Mouse (Mus musculus): Measurements from ENCODE around the gene Tmem132d. TPM values are rescaled to one million over a fixed set of nuclear protein-coding genes. Genes with fewer than 3 reads are reported as not detected.

Tmem132d gene
- polyA plus RNA-seq, 1 experiment from 2014 or later = 2.1 TPM

GRCm38 (mm10) chr5:128444876-128445275 is 12.0 kb upstream of the Tmem132d start:
- DNase-seq (ENCODE audit: low spot score) (no peak), ATAC-seq (ENCODE audit: insufficient read depth, low FRiP score, low TSS enrichment) (no peak)
- H3K36me3 ChIP-seq (ENCODE audit: control insufficient read depth, insufficient read depth, low read length) = no peaks in the 10 kb centered on the region
- 10% methylated on average over 6 of the region's 6 CpGs for WGBS
- H3K27me3 ChIP-seq (ENCODE audit: control insufficient read depth, insufficient read depth, low read length) = peaks cover 26% of the 10 kb centered on the region
- H3K4me3 ChIP-seq (ENCODE audit: low read depth, low read length) = no peak overlapping the region
- no peaks in the 10 kb centered on the region for H3K9me3 ChIP-seq (ENCODE audit: control insufficient read depth, low read length)
- H3K27ac ChIP-seq (ENCODE audit: low read depth, low read length) = no peak overlapping the region
- no peaks in the 10 kb centered on the region for H3K4me1 ChIP-seq (ENCODE audit: control insufficient read depth, insufficient read depth, low read length)
- no peak overlapping the region for H3K4me2 ChIP-seq (ENCODE audit: low read depth)
- no peak overlapping the region for H3K9ac ChIP-seq (ENCODE audit: low read length)

GRCm38 (mm10) chr5:128443848-128444247 is 11.0 kb upstream of the Tmem132d start:
- WGBS = 42% methylated on average over 4 of the region's 4 CpGs
- H3K27ac ChIP-seq (ENCODE audit: low read depth, low read length) = no peak overlapping the region
- H3K27me3 ChIP-seq (ENCODE audit: control insufficient read depth, insufficient read depth, low read length) = peaks cover 26% of the 10 kb centered on the region
- H3K4me3 ChIP-seq (ENCODE audit: low read depth, low read length) = no peak overlapping the region
- peak overlapping the region; percentile 23; the same call in 1 of the 2 replicates for H3K4me2 ChIP-seq (ENCODE audit: low read depth)
- DNase-seq (ENCODE audit: low spot score) = no peak
- no peak for ATAC-seq (ENCODE audit: insufficient read depth, low FRiP score, low TSS enrichment)
- H3K36me3 ChIP-seq (ENCODE audit: control insufficient read depth, insufficient read depth, low read length) = no peaks in the 10 kb centered on the region
- no peaks in the 10 kb centered on the region for H3K4me1 ChIP-seq (ENCODE audit: control insufficient read depth, insufficient read depth, low read length)
- no peak overlapping the region for H3K9ac ChIP-seq (ENCODE audit: low read length)
- no peaks in the 10 kb centered on the region for H3K9me3 ChIP-seq (ENCODE audit: control insufficient read depth, low read length)

- Histone ChIP-seq H3K9ac (ENCODE audit: low read length) (no peak overlapping the region), H3K27me3 (ENCODE audit: control insufficient read depth, insufficient read depth, low read length) (peaks cover 26% of the 10 kb centered on the region), H3K4me1 (ENCODE audit: control insufficient read depth, insufficient read depth, low read length) (no peaks in the 10 kb centered on the region), H3K4me3 (ENCODE audit: low read depth, low read length) (no peak overlapping the region), H3K27ac (ENCODE audit: low read depth, low read length) (no peak overlapping the region), H3K4me2 (ENCODE audit: low read depth) (no peak overlapping the region), H3K36me3 (ENCODE audit: control insufficient read depth, insufficient read depth, low read length) (no peaks in the 10 kb centered on the region), H3K9me3 (ENCODE audit: control insufficient read depth, low read length) (no peaks in the 10 kb centered on the region)
- ATAC-seq (ENCODE audit: insufficient read depth, low FRiP score, low TSS enrichment) (no peak), DNase-seq (ENCODE audit: low spot score) (no peak)
- 8% methylated on average over 5 of the region's 5 CpGs for WGBS
These were observed 8.2 kb upstream of the Tmem132d start for GRCm38 (mm10) chr5:128441121-128441520.

- 0% methylated on average over 5 of the region's 5 CpGs for WGBS
- H3K27me3 ChIP-seq (ENCODE audit: control insufficient read depth, insufficient read depth, low read length) = peaks cover 21% of the 10 kb centered on the region
- no peak overlapping the region for H3K4me2 ChIP-seq (ENCODE audit: low read depth)
- DNase-seq (ENCODE audit: low spot score) (peak; percentile 85), ATAC-seq (ENCODE audit: insufficient read depth, low FRiP score, low TSS enrichment) (peak; percentile 65; the same call in 1 of the 2 replicates)
- no peaks in the 10 kb centered on the region for H3K9me3 ChIP-seq (ENCODE audit: control insufficient read depth, low read length)
- no peaks in the 10 kb centered on the region for H3K36me3 ChIP-seq (ENCODE audit: control insufficient read depth, insufficient read depth, low read length)
- H3K4me1 ChIP-seq (ENCODE audit: control insufficient read depth, insufficient read depth, low read length) = no peaks in the 10 kb centered on the region
- no peak overlapping the region for H3K4me3 ChIP-seq (ENCODE audit: low read depth, low read length)
- H3K9ac ChIP-seq (ENCODE audit: low read length) = no peak overlapping the region
- no peak overlapping the region for H3K27ac ChIP-seq (ENCODE audit: low read depth, low read length)
These were observed 7.0 kb upstream of the Tmem132d start for GRCm38 (mm10) chr5:128439828-128440227.

- 78% methylated on average over 16 of the region's 16 CpGs for WGBS
- Histone ChIP-seq H3K4me2 (ENCODE audit: low read depth) (no peak overlapping the region), H3K36me3 (ENCODE audit: control insufficient read depth, insufficient read depth, low read length) (no peaks in the 10 kb centered on the region), H3K9ac (ENCODE audit: low read length) (no peak overlapping the region), H3K9me3 (ENCODE audit: control insufficient read depth, low read length) (no peaks in the 10 kb centered on the region), H3K27ac (ENCODE audit: low read depth, low read length) (no peak overlapping the region), H3K27me3 (ENCODE audit: control insufficient read depth, insufficient read depth, low read length) (peaks cover 24% of the 10 kb centered on the region), H3K4me1 (ENCODE audit: control insufficient read depth, insufficient read depth, low read length) (peaks cover 2% of the 10 kb centered on the region; the same call in 1 of the 2 replicates), H3K4me3 (ENCODE audit: low read depth, low read length) (no peak overlapping the region)
- DNase-seq (ENCODE audit: low spot score) (no peak), ATAC-seq (ENCODE audit: insufficient read depth, low FRiP score, low TSS enrichment) (no peak)
These were observed 5.2 kb upstream of the Tmem132d start for GRCm38 (mm10) chr5:128438078-128438477.

GRCm38 (mm10) chr5:128436909-128437308 is 4.0 kb upstream of the Tmem132d start:
- 21% methylated on average over 9 of the region's 9 CpGs for WGBS

GRCm38 (mm10) chr5:128435683-128436082 is 2.8 kb upstream of the Tmem132d start:
- no peak for DNase-seq (ENCODE audit: low spot score)
- no peak overlapping the region for H3K27ac ChIP-seq (ENCODE audit: low read depth, low read length)
- H3K9me3 ChIP-seq (ENCODE audit: control insufficient read depth, low read length) = no peaks in the 10 kb centered on the region
- H3K4me3 ChIP-seq (ENCODE audit: low read depth, low read length) = no peak overlapping the region
- ATAC-seq (ENCODE audit: insufficient read depth, low FRiP score, low TSS enrichment) = no peak
- H3K4me1 ChIP-seq (ENCODE audit: control insufficient read depth, insufficient read depth, low read length) = peaks cover 7% of the 10 kb centered on the region; the same call in 1 of the 2 replicates
- H3K9ac ChIP-seq (ENCODE audit: low read length) = no peak overlapping the region
- WGBS = 72% methylated on average over 5 of the region's 5 CpGs
- no peak overlapping the region for H3K4me2 ChIP-seq (ENCODE audit: low read depth)
- no peaks in the 10 kb centered on the region for H3K36me3 ChIP-seq (ENCODE audit: control insufficient read depth, insufficient read depth, low read length)
- peaks cover 32% of the 10 kb centered on the region for H3K27me3 ChIP-seq (ENCODE audit: control insufficient read depth, insufficient read depth, low read length)

More at GRCm38 (mm10) chr5:128436909-128437308, 4.0 kb upstream of the Tmem132d start:
- Histone ChIP-seq H3K4me2 (ENCODE audit: low read depth) (no peak overlapping the region), H3K4me1 (ENCODE audit: control insufficient read depth, insufficient read depth, low read length) (peaks cover 7% of the 10 kb centered on the region; the same call in 1 of the 2 replicates), H3K9ac (ENCODE audit: low read length) (no peak overlapping the region), H3K27ac (ENCODE audit: low read depth, low read length) (no peak overlapping the region), H3K9me3 (ENCODE audit: control insufficient read depth, low read length) (no peaks in the 10 kb centered on the region), H3K36me3 (ENCODE audit: control insufficient read depth, insufficient read depth, low read length) (no peaks in the 10 kb centered on the region), H3K4me3 (ENCODE audit: low read depth, low read length) (no peak overlapping the region), H3K27me3 (ENCODE audit: control insufficient read depth, insufficient read depth, low read length) (peaks cover 29% of the 10 kb centered on the region)
- ATAC-seq (ENCODE audit: insufficient read depth, low FRiP score, low TSS enrichment) (no peak), DNase-seq (ENCODE audit: low spot score) (peak; percentile 70)

GRCm38 (mm10) chr5:128433786-128434185 is 909 bp upstream of the Tmem132d start:
- no peak overlapping the region for H3K4me3 ChIP-seq (ENCODE audit: low read depth, low read length)
- no peak for ATAC-seq (ENCODE audit: insufficient read depth, low FRiP score, low TSS enrichment)
- H3K36me3 ChIP-seq (ENCODE audit: control insufficient read depth, insufficient read depth, low read length) = no peaks in the 10 kb centered on the region
- peaks cover 32% of the 10 kb centered on the region for H3K27me3 ChIP-seq (ENCODE audit: control insufficient read depth, insufficient read depth, low read length)
- 39% methylated on average over 9 of the region's 9 CpGs for WGBS
- H3K27ac ChIP-seq (ENCODE audit: low read depth, low read length) = no peak overlapping the region
- H3K9me3 ChIP-seq (ENCODE audit: control insufficient read depth, low read length) = no peaks in the 10 kb centered on the region
- peaks cover 7% of the 10 kb centered on the region; the same call in 1 of the 2 replicates for H3K4me1 ChIP-seq (ENCODE audit: control insufficient read depth, insufficient read depth, low read length)
- H3K4me2 ChIP-seq (ENCODE audit: low read depth) = no peak overlapping the region
- peak; percentile 31 for DNase-seq (ENCODE audit: low spot score)
- H3K9ac ChIP-seq (ENCODE audit: low read length) = no peak overlapping the region

GRCm38 (mm10) chr5:128432422-128432821 is 455 bp downstream of the Tmem132d start:
- 2% methylated on average over 32 of the region's 37 CpGs for WGBS
- peak overlapping the region; percentile 50 for H3K9ac ChIP-seq (ENCODE audit: low read length)
- no peaks in the 10 kb centered on the region for H3K9me3 ChIP-seq (ENCODE audit: control insufficient read depth, low read length)
- H3K27me3 ChIP-seq (ENCODE audit: control insufficient read depth, insufficient read depth, low read length) = peaks cover 32% of the 10 kb centered on the region
- H3K4me1 ChIP-seq (ENCODE audit: control insufficient read depth, insufficient read depth, low read length) = peaks cover 7% of the 10 kb centered on the region; the same call in 1 of the 2 replicates
- no peak overlapping the region for H3K27ac ChIP-seq (ENCODE audit: low read depth, low read length)
- H3K4me2 ChIP-seq (ENCODE audit: low read depth) = peak overlapping the region; percentile 81
- H3K4me3 ChIP-seq (ENCODE audit: low read depth, low read length) = peak overlapping the region; percentile 48
- peak; percentile 38 for DNase-seq (ENCODE audit: low spot score)
- H3K36me3 ChIP-seq (ENCODE audit: control insufficient read depth, insufficient read depth, low read length) = no peaks in the 10 kb centered on the region
- ATAC-seq (ENCODE audit: insufficient read depth, low FRiP score, low TSS enrichment) = no peak

Measured in neural tube, embryonic 11.5 days (tissue).